Mouse (Mus musculus) midbrain, embryonic 14.5 days (tissue): ENCODE data around the gene Vma21. TPM values are rescaled to one million over a fixed set of nuclear protein-coding genes. Genes with fewer than 3 reads are reported as not detected.
A peak's percentile ranks its signal among the peaks of the same experiment; 100 is the strongest.

Experiments
- ATAC-seq: fragments of 200-750 bp; cut with Nextera tagmentation; 2 replicates; pipeline ENCODE4 v1.8.0; 2017; ENCODE audit warnings: moderate number of reproducible peaks, moderate library complexity; ENCODE audit not compliant: low FRiP score, low TSS enrichment
- DNase-seq: peaks from one replicate; pipeline ENCODE4 v3.0.0-alpha.2; 2015
- H3K27ac ChIP-seq: fragments of 300-500 bp; sonication (generic); replicated peaks from 2 replicates; pipeline ENCODE4 v1.5.1; 2014; ENCODE audit warnings: mild to moderate bottlenecking, low read depth, low read length, moderate library complexity
- H3K27me3 ChIP-seq: fragments of 300-500 bp; sonication (generic); 2 replicates; pipeline ENCODE4 v1.6.1; 2014; ENCODE audit warnings: low read length, control low read depth, mixed read lengths; ENCODE audit not compliant: control insufficient read depth, insufficient read depth
- H3K36me3 ChIP-seq: fragments of 300-500 bp; sonication (generic); 2 replicates; pipeline ENCODE4 v1.6.1; 2014; ENCODE audit warnings: low read length, control low read depth; ENCODE audit not compliant: control insufficient read depth, insufficient read depth
- H3K4me1 ChIP-seq: fragments of 300-500 bp; sonication (generic); 2 replicates; pipeline ENCODE4 v1.6.1; 2014; ENCODE audit warnings: mild to moderate bottlenecking, antibody characterized with exemption, low read length, control low read depth; ENCODE audit not compliant: control insufficient read depth, insufficient read depth
- H3K4me2 ChIP-seq: fragments of 300-500 bp; sonication (generic); 2 replicates; pipeline ENCODE4 v1.6.1; 2014; ENCODE audit warnings: mild to moderate bottlenecking, low read length, moderate library complexity
- H3K4me3 ChIP-seq: fragments of 300-500 bp; sonication (generic); replicated peaks from 2 replicates; pipeline ENCODE4 v1.5.1; 2014; ENCODE audit warnings: low read depth, low read length
- H3K9ac ChIP-seq: fragments of 300-500 bp; sonication (generic); replicated peaks from 2 replicates; pipeline ENCODE4 v1.6.1; 2014; ENCODE audit warnings: mild to moderate bottlenecking, low read length, moderate library complexity
- H3K9me3 ChIP-seq: fragments of 300-500 bp; sonication (generic); 2 replicates; pipeline ENCODE4 v1.6.1; 2016; ENCODE audit warnings: low read length, control low read depth, mixed read lengths; ENCODE audit not compliant: control insufficient read depth
- WGBS: fragments of 180-500 bp; shearing (Covaris S2); extraction: QIAGEN DNeasy Blood & Tissue Kit; methylation state at CpG from one replicate; pipeline ENCODE4 v1.1.7; 2014; 5-methylcytosine and 5-hydroxymethylcytosine counted together
- polyA plus RNA-seq: library from polyadenylated mRNA; unstranded; fragments of >200 nt; fragmentation: Nextera tagmentation; extraction: Ambion mirVana; gene quantifications from 2 replicates; pipeline ENCODE4 v1.2.1, GENCODE M21; 2014

Vma21 gene
- polyA plus RNA-seq, result 54.6 and 59.6 TPM in 2 replicates

DNA sequence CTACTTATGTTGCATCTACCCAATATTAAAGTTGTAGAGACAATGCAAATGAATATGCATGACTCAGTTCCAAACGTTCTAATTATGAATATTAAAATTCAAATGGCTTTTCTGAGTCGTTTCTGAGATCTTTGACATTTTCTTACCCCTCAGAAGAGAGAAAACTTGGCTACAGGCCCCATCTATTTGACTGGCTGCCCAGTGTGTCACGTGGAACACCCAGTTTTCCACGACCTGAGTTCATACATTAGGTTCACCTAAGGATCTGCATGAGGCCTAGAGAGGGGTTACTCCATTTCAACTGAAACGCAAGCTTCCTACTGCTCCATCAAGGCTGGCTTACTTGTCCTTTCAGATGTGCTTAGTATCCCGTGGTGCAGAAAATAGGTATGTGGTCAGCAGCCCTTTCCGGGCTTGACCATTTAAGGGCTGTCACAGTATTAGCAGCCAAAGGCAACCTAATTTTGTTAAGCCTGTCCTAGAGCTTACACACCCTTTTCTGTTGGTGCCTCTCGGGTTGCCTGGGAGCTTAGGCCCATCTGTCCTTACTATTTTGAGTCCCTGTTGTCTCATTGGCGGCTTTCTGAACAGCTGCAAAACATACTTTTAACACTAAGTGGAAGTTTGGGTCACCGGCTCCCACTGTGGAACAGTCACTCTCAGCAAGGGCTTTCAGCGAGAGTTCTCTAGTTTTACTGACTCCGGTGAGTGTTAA lies at the start of gene Vma21:
Gene Vma21 (plus strand): TSS at position 294 of the 715 bp plus-strand sequence.
- WGBS, result 32% methylated on average over 12 of the region's 12 CpGs
- no peaks in the 10 kb centered on the region for H3K9me3 ChIP-seq
- peak within 1 kb of the TSS; percentile 60 for H3K9ac ChIP-seq
- peaks cover 8% of the 10 kb centered on the region; the same call in 1 of the 2 replicates for H3K4me1 ChIP-seq
- no peak for DNase-seq
- H3K27me3 ChIP-seq, result no peaks in the 10 kb centered on the region
- H3K4me2 ChIP-seq, result peak within 1 kb of the TSS; percentile 56
- H3K27ac ChIP-seq, result peak within 1 kb of the TSS; percentile 87
- no peaks in the 10 kb centered on the region for H3K36me3 ChIP-seq
- peak; percentile 18; the same call in 1 of the 2 replicates for ATAC-seq
- peak within 1 kb of the TSS; percentile 56 for H3K4me3 ChIP-seq

DNA sequence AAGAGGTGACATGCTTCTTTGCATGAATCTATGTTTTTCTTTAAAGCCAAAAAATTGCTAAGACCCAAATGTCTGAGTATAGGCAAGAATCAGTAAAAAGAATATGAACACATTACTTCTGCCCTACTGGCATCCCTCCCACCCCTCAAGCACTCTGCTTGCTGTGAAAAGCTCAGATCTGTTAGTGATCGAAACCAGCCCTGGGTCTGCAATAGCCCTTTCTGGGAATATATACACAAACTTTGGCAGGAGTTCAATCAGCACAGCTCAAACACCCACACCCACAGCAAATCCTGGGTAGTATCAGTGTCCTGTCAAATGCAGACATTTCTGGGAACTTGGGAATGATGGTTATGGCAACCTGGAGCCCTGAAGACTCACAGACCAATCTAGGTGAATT lies 47.8 kb upstream of the Vma21 start:
- no peaks in the 10 kb centered on the region for H3K27me3 ChIP-seq
- H3K4me2 ChIP-seq, result no peak overlapping the region
- DNase-seq (no peak), ATAC-seq (no peak)
- no peak overlapping the region for H3K27ac ChIP-seq
- no peaks in the 10 kb centered on the region for H3K4me1 ChIP-seq
- no peak overlapping the region for H3K9ac ChIP-seq
- no peak overlapping the region for H3K4me3 ChIP-seq
- no peaks in the 10 kb centered on the region for H3K9me3 ChIP-seq
- no peaks in the 10 kb centered on the region for H3K36me3 ChIP-seq
- WGBS, result 91% methylated on average over 1 of the region's 1 CpGs

DNA sequence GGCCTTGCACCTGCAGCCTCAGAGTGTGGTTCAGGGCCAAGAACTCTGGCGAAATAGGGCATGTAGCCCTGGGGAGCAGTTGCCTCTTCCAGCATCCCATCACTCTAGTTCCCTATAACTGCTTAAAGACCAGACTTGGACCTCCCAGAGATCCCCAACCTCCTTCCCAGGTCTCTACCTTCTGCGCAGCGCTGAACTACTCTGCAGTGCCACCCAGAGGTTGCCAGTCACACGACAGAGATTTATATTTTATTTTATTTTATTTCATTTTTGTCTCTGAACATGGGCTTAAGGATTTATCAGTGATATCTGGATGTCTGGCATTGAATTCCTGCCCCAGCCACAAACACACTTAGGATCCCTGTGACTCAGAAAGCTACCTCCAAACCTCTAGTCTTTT lies 24.6 kb upstream of the Vma21 start:
- 23% methylated on average over 4 of the region's 4 CpGs for WGBS
- no peak overlapping the region for H3K4me3 ChIP-seq
- H3K36me3 ChIP-seq, result no peaks in the 10 kb centered on the region
- H3K27ac ChIP-seq, result no peak overlapping the region
- H3K27me3 ChIP-seq, result no peaks in the 10 kb centered on the region
- H3K4me2 ChIP-seq, result no peak overlapping the region
- DNase-seq (peak; percentile 9), ATAC-seq (no peak)
- H3K9ac ChIP-seq, result no peak overlapping the region
- H3K4me1 ChIP-seq, result no peaks in the 10 kb centered on the region
- H3K9me3 ChIP-seq, result no peaks in the 10 kb centered on the region

DNA sequence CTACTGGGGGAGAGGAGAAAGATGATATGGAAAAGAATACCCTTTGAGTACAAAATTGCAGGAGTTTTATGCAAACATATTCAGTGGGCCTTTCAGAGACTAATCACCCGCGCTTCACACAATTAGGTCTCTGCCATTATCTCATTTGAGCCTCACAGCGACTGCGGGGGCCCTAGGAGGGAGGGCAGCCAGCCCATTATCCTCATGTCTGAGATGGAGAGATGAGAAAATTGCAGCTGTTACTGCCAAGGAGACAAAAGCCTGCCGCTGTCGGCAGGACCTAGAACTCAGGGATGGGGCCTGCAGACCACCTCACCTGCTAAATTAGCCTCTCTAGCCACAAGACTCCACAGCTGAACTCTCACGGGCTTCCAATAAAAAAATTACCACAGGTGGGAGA lies 18.0 kb upstream of the Vma21 start:
- no peak overlapping the region for H3K9ac ChIP-seq
- 25% methylated on average over 7 of the region's 7 CpGs for WGBS
- H3K9me3 ChIP-seq, result no peaks in the 10 kb centered on the region
- no peaks in the 10 kb centered on the region for H3K4me1 ChIP-seq
- no peaks in the 10 kb centered on the region for H3K27me3 ChIP-seq
- H3K4me2 ChIP-seq, result no peak overlapping the region
- H3K4me3 ChIP-seq, result no peak overlapping the region
- ATAC-seq, result no peak
- peak; percentile 1 for DNase-seq
- no peak overlapping the region for H3K27ac ChIP-seq
- no peaks in the 10 kb centered on the region for H3K36me3 ChIP-seq

DNA sequence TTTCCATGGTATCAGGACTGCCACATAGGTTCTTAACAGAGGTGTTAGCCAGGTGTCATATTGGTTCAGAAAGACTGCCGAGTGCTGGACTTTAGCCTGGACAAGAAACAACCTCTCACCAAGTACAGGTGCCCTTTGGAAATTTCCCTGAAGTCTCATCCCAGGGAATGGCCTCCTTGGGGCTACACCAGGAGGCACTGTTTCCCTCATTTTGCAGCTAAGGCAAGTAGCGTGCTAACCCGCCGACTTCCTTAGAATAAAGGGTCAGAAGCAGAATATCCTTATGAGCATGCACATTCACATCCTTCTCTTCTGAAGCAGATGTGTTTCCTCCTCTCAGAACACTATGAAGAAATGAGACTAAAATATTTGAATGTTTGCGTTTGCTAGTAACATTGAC lies 16.8 kb upstream of the Vma21 start:
- H3K4me3 ChIP-seq, result no peak overlapping the region
- no peak overlapping the region for H3K27ac ChIP-seq
- H3K4me2 ChIP-seq, result no peak overlapping the region
- no peaks in the 10 kb centered on the region for H3K4me1 ChIP-seq
- 68% methylated on average over 5 of the region's 5 CpGs for WGBS
- H3K9me3 ChIP-seq, result no peaks in the 10 kb centered on the region
- ATAC-seq (no peak), DNase-seq (peak; percentile 2)
- no peaks in the 10 kb centered on the region for H3K27me3 ChIP-seq
- no peaks in the 10 kb centered on the region for H3K36me3 ChIP-seq
- no peak overlapping the region for H3K9ac ChIP-seq

DNA sequence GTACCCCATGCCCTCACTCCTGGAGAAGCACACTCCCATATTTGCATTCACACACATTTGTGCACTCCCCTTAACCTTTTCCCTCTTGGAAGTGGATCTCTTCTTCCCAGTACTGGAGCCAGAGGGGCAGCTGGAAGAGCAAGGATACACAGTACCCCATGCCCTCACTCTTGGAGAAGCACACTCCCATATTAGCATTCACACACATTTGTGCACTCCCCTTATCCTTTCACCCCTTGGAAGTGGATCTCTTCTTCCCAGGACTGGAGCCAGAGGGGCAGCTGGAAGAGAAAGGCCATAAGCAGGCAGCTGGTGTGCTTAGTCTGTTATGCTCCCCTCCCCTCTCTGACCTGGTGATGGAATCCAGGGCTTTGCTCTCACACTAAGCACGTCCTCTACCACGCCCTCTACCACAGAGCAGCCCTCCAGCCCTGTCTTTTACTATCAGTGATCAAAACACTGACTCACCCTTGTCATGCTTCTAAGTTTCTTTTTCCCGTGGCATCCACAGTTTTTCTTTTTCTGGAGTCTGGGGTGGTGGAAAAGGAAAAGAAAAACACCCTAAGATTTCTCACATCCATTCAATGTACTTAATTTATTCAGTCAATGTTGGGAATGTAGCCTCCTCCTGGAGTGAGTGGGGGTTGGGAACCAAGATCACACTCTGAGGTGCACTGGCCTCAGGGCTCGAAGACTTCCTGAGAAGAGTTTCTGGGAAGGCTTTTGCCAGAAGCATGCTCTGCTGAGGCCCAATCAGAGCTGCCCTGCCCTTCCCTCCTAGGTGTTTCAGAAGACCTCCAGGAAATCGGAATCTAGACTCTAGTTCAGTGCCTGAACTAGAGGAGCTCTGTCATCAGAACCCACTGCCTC lies 3.5 kb upstream of the Vma21 start:
- Histone ChIP-seq H3K9me3 (no peaks in the 10 kb centered on the region), H3K9ac (no peak overlapping the region), H3K4me2 (no peak overlapping the region), H3K27me3 (no peaks in the 10 kb centered on the region), H3K4me1 (peaks cover 4% of the 10 kb centered on the region; the same call in 1 of the 2 replicates), H3K36me3 (no peaks in the 10 kb centered on the region), H3K27ac (no peak overlapping the region), H3K4me3 (no peak overlapping the region)
- ATAC-seq (no peak), DNase-seq (no peak)
- WGBS, result 45% methylated on average over 5 of the region's 5 CpGs

DNA sequence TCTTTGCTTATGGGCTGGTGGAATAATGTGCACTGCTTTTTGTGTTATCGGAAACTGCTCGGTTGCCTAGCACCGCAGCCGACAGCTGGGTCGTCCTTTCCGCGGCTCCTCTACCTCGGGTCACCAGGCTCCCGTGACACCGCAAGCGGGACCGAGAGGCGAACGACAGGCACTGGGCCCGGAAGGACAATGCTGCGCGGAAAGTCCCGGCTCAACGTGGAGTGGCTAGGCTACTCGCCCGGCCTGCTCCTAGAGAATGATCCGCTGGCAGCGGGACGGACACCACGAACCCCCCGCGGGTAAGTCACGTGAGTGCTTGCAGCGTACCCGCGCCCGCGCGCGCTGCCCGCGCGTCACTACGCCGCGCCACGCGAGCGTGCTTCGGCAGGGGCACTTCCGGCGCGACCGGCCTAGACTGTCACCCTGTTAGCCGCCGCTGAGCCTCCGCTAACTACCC lies 705 bp downstream of the Vma21 start:
- 9% methylated on average over 52 of the region's 52 CpGs for WGBS
- Histone ChIP-seq H3K4me3 (peak overlapping the region; percentile 56), H3K4me2 (peak overlapping the region; percentile 56), H3K27me3 (no peaks in the 10 kb centered on the region), H3K36me3 (no peaks in the 10 kb centered on the region), H3K27ac (peak overlapping the region; percentile 87), H3K4me1 (peaks cover 8% of the 10 kb centered on the region; the same call in 1 of the 2 replicates), H3K9me3 (no peaks in the 10 kb centered on the region), H3K9ac (peak overlapping the region; percentile 60)
- DNase-seq, result peak; percentile 95
- peak; percentile 98 for ATAC-seq

DNA sequence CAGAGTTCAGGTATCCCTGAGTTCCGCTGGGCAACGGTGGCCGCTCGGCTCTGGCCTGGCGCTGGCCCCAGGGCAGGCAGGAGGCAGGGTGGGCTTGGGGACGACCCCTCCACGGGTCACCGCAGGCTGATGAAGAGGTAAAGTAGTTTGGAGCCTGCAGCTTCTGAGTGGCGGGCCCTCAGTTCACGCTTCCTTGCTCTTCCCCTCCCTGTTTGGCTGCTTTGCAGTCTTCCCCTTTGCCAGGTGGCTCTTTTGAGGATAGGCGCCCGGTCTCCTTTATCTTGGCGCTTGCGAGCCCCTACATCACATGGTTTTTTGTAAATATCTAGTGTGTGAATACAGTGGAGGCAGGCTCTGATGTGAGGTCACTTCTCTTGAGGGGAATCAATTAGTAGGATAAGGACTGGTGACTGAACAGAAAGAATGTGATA lies 1.2 kb downstream of the Vma21 start:
- H3K9ac ChIP-seq, result peak overlapping the region; percentile 60
- ATAC-seq, result peak; percentile 68; the same call in 1 of the 2 replicates
- 21% methylated on average over 12 of the region's 14 CpGs for WGBS
- H3K4me3 ChIP-seq, result peak overlapping the region; percentile 56
- H3K27me3 ChIP-seq, result no peaks in the 10 kb centered on the region
- no peaks in the 10 kb centered on the region for H3K36me3 ChIP-seq
- DNase-seq, result no peak
- H3K9me3 ChIP-seq, result no peaks in the 10 kb centered on the region
- peak overlapping the region; percentile 56 for H3K4me2 ChIP-seq
- H3K27ac ChIP-seq, result peak overlapping the region; percentile 87
- H3K4me1 ChIP-seq, result peaks cover 8% of the 10 kb centered on the region; the same call in 1 of the 2 replicates
